Mouse (Mus musculus) testis, adult 2 months (tissue): ENCODE results near the gene Epha1.
A peak's percentile ranks its signal among the peaks of the same experiment; 100 is the strongest.

ENCODE experiments used
- CTCF ChIP-seq: fragments of 200-500 bp; IDR thresholded peaks from 2 replicates; pipeline ENCODE4 v1.5.1; 2012; ENCODE audit warnings: low read depth, mild to moderate bottlenecking, inconsistent platforms, low read length, moderate library complexity; ENCODE audit not compliant: control insufficient read depth, insufficient read depth, insufficient replicate concordance
- POLR2A ChIP-seq: fragments of 200-500 bp; IDR thresholded peaks from 2 replicates; pipeline ENCODE4 v1.6.1; 2012; ENCODE audit warnings: low read depth, mild to moderate bottlenecking, inconsistent platforms, low read length, moderate library complexity; ENCODE audit not compliant: control insufficient read depth

GRCm38 (mm10) chr6:42349426-42350020 lies 23.5 kb downstream of the Epha1 start, which contains the start of gene Zyx:
- TF ChIP-seq CTCF = 0 out of 2 replicates have a peak, but pooled peaks have one; percentile 6
- no peak; the same call in 1 of the 2 replicates for TF ChIP-seq POLR2A
